Mouse (Mus musculus) lung, adult 2 months (tissue): ENCODE data around the gene Epb41l4b.

ENCODE experiments used
- CTCF ChIP-seq: fragments of 200-500 bp; IDR thresholded peaks from 2 replicates; pipeline ENCODE4 v1.5.1; 2011; ENCODE audit warnings: mild to moderate bottlenecking, low read length, control low read depth; ENCODE audit not compliant: insufficient read depth
- POLR2A ChIP-seq: fragments of 200-500 bp; IDR thresholded peaks from 2 replicates; pipeline ENCODE4 v1.6.1; 2011; ENCODE audit warnings: low read depth, mild to moderate bottlenecking, control low read depth, low read length, borderline replicate concordance; ENCODE audit errors: extremely low read depth

DNA sequence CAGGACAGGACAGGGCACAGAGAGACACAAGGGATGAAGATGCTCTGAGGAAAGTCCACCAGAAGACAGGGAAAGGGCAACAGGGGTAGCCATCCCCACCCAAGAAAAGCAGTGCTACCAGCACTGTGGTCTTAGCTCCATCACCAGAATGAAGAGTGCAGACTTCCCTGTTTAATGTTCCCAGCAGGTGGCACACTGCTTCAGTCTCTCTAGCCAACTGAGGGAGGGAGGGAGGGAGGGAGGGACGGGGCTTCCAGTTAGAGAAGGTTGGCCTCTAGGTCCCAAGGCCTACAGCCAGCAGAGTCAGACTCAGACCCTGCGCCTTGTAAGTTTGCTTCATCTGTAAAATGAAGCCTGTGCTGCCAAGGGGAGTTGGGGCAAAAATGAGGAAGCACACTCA, 22.7 kb downstream of the Epb41l4b start:
- TF ChIP-seq CTCF, result peak; percentile 20; the same call in 1 of the 2 replicates
- TF ChIP-seq POLR2A, result no peak
